In the genomic region with DNA sequence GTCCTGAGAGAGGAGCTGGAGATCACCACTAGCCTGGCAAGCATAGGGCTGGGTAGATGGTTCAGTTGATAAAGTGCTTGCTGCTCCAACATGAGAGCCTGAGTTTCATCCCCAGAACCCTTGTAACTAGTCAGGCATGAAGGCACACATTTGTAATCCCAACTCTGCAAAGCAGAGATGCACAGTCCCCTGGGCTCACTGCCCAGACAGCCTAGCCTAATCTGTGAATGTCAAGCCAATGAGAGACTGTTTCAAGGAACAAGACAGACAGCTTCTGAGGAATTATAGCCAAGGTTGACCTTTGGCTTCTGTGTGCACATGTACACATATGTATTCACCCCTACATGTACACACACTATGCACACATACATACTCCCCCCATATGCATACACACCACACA, we compare ENCODE assay signal across 20 mouse cellular contexts. TPM values are rescaled to one million over a fixed set of nuclear protein-coding genes. Genes with fewer than 3 reads are reported as not detected.
DNase-seq lines count a peak whose midpoint lies in the region; ATAC-seq and TF ChIP-seq lines count a peak whose summit lies in the region.
"Had no signal": no experiment of that assay in that cellular context is flagged by ENCODE, and none has a peak within 500 bp of the region (broad histone marks: within the 10 kb centered on the region; RNA-seq: fewer than 3 reads in every experiment).

No protein-coding gene starts in this region.

- H3K27ac ChIP-seq in hindbrain, postnatal 0 days = no peak overlapping the region
- H3K27ac ChIP-seq in hindbrain, embryonic 12.5 days = no peak overlapping the region
- H3K27ac ChIP-seq: embryonic facial prominence, embryonic 12.5 days; forebrain, embryonic 12.5 days; heart, embryonic 15.5 days; kidney, postnatal 0 days; limb, embryonic 15.5 days; neural tube, embryonic 15.5 days had no signal

- no peaks in the 10 kb centered on the region for H3K9me3 ChIP-seq in hindbrain, postnatal 0 days (ENCODE audit: low read length)
- H3K9me3 ChIP-seq in hindbrain, embryonic 12.5 days (replicated peaks) = no peaks in the 10 kb centered on the region
- H3K9me3 ChIP-seq: embryonic facial prominence, embryonic 12.5 days; forebrain, embryonic 12.5 days; heart, embryonic 15.5 days; limb, embryonic 15.5 days; neural tube, embryonic 15.5 days had no signal

- H3K27me3 ChIP-seq in hindbrain, postnatal 0 days (ENCODE audit: insufficient read depth, low read length) = no peaks in the 10 kb centered on the region
- 0 out of 2 replicates have a peak, but pooled peaks cover 4% of the 10 kb centered on the region for H3K27me3 ChIP-seq in hindbrain, embryonic 12.5 days
- H3K27me3 ChIP-seq: forebrain, embryonic 12.5 days; heart, embryonic 15.5 days; limb, embryonic 15.5 days; neural tube, embryonic 15.5 days had no signal

- ATAC-seq in hindbrain, postnatal 0 days = no peak
- ATAC-seq in hindbrain, embryonic 12.5 days (ENCODE audit: low FRiP score) = no peak
- ATAC-seq: CD4-positive, CD25-positive, alpha-beta regulatory T cell, adult 4 months had no signal

- TF ChIP-seq POLR2A in lung, adult 2 months (IDR thresholded peaks at IDR 0.05; ENCODE audit: borderline replicate concordance, extremely low read depth, low read depth, low read length) = no peak
- TF ChIP-seq POLR2A in brain, embryonic 14.5 days (IDR thresholded peaks at IDR 0.05; ENCODE audit: borderline replicate concordance, extremely low read depth, insufficient read depth, insufficient read length, poor library complexity, severe bottlenecking) = no peak

- H3K4me1 ChIP-seq in hindbrain, postnatal 0 days (ENCODE audit: insufficient read depth, low read length) = no peaks in the 10 kb centered on the region
- peaks cover 10% of the 10 kb centered on the region; the same call in 1 of the 2 replicates for H3K4me1 ChIP-seq in hindbrain, embryonic 12.5 days
- peaks cover 3% of the 10 kb centered on the region; the same call in 1 of the 2 replicates for H3K4me1 ChIP-seq in lung, adult 2 months (ENCODE audit: control insufficient read depth, insufficient read depth, low read length)

- no peaks in the 10 kb centered on the region for H3K36me3 ChIP-seq in hindbrain, postnatal 0 days (ENCODE audit: insufficient read depth, low read length)
- H3K36me3 ChIP-seq in hindbrain, embryonic 12.5 days = no peaks in the 10 kb centered on the region
- H3K36me3 ChIP-seq: embryonic facial prominence, embryonic 12.5 days; forebrain, embryonic 12.5 days; heart, embryonic 15.5 days; limb, embryonic 15.5 days; neural tube, embryonic 15.5 days had no signal

- no peak overlapping the region for H3K4me3 ChIP-seq in hindbrain, postnatal 0 days (ENCODE audit: low read length)
- H3K4me3 ChIP-seq in hindbrain, embryonic 12.5 days = no peak overlapping the region
- no peak overlapping the region for H3K4me3 ChIP-seq in lung, adult 2 months (replicated peaks; ENCODE audit: extremely low read depth, low read depth, low read length)
- H3K4me3 ChIP-seq: embryonic facial prominence, embryonic 12.5 days; forebrain, embryonic 12.5 days; heart, embryonic 15.5 days; limb, embryonic 15.5 days; neural tube, embryonic 15.5 days had no signal

- DNase-seq in adrenal gland, postnatal 14 days = peak; percentile 23
- no peak for DNase-seq in adrenal gland, adult 18-20 months (ENCODE audit: low spot score in 2 of 2)
- peak; percentile 25 for DNase-seq in hindbrain, postnatal 0 days (ENCODE audit: low spot score)
- peak; percentile 10 for DNase-seq in lung, postnatal 10 days
- DNase-seq in lung, adult 2 months = no peak
- peak; percentile 29 for DNase-seq in brain, embryonic 14.5 days (ENCODE audit: low read depth)
- DNase-seq: cerebellum, adult 2 months; cerebellum, postnatal 25 days; gastrocnemius, postnatal 36 days; layer of hippocampus, adult 9-11 months; thymus, adult 18-20 months; thymus, postnatal 36 days had no signal

- no peak for TF ChIP-seq CTCF in hindbrain, postnatal 0 days (IDR thresholded peaks at IDR 0.05; ENCODE audit: low read depth)
- no peak for TF ChIP-seq CTCF in lung, adult 2 months (IDR thresholded peaks at IDR 0.05; ENCODE audit: insufficient read depth, low read length)
- TF ChIP-seq CTCF in brain, embryonic 14.5 days (IDR thresholded peaks at IDR 0.05; ENCODE audit: borderline replicate concordance, extremely low read depth, insufficient read depth, insufficient read length) = no peak

- no peak overlapping the region for H3K4me2 ChIP-seq in hindbrain, postnatal 0 days (ENCODE audit: low read depth, low read length)
- H3K4me2 ChIP-seq in hindbrain, embryonic 12.5 days (replicated peaks) = no peak overlapping the region
- H3K4me2 ChIP-seq: embryonic facial prominence, embryonic 12.5 days; forebrain, embryonic 12.5 days; heart, embryonic 15.5 days; limb, embryonic 15.5 days; neural tube, embryonic 15.5 days had no signal

- no peak overlapping the region for H3K9ac ChIP-seq in hindbrain, postnatal 0 days (replicated peaks; ENCODE audit: low read length)
- H3K9ac ChIP-seq in hindbrain, embryonic 12.5 days = no peak overlapping the region
- H3K9ac ChIP-seq: embryonic facial prominence, embryonic 12.5 days; forebrain, embryonic 12.5 days; heart, embryonic 15.5 days; limb, embryonic 15.5 days; neural tube, embryonic 15.5 days had no signal

RNA-seq across cellular contexts. Expression of a gene that starts 45.8 kb away (rescaled TPM):
- 68.1 and 82.3 TPM in 2 replicates for total RNA-seq in adrenal gland, postnatal 14 days (2021)
- total RNA-seq in adrenal gland, adult 18-20 months (2021) = 10 to 100 TPM; 57.4 to 60.1 TPM
- total RNA-seq in hindbrain, postnatal 0 days (2014; rRNA removed) = 109 and 175 TPM in 2 replicates
- polyA plus RNA-seq in hindbrain, postnatal 0 days (2015; fragmentation: Nextera tagmentation; extraction: Ambion mirVana) = 26.4 and 26.6 TPM in 2 replicates
- polyA plus RNA-seq in hindbrain, embryonic 12.5 days (2016; fragmentation: Nextera tagmentation; extraction: Ambion mirVana) = 40.4 and 41.4 TPM in 2 replicates
- 42.4 and 49.9 TPM in 2 replicates for polyA plus RNA-seq in lung, adult 2 months (2012; rRNA removed)
- 77.6 and 104 TPM in 2 replicates for polyA plus RNA-seq in brain, embryonic 14.5 days (2012; rRNA removed)

Comparison
In these comparisons a context has a peak if more than half of its experiments do, and no peak if none do; other contexts are left out.
1. DNase-seq: peak in adrenal gland, postnatal 14 days (single experiment), hindbrain, postnatal 0 days (single experiment), lung, postnatal 10 days (single experiment) and brain, embryonic 14.5 days (single experiment); none in adrenal gland, adult 18-20 months (0 of 2) and lung, adult 2 months (single experiment).